Mouse (Mus musculus) liver, postnatal 0 days (tissue): ENCODE measurements around the gene Tent4a. TPM values are rescaled to one million over a fixed set of nuclear protein-coding genes. Genes with fewer than 3 reads are reported as not detected.
A peak's percentile ranks its signal among the peaks of the same experiment; 100 is the strongest.

Experiments used
- ATAC-seq: fragments of 200-750 bp; cut with Nextera tagmentation; 2 replicates; pipeline ENCODE4 v1.8.0; 2017; ENCODE audit warnings: mild to moderate bottlenecking, moderate library complexity
- DNase-seq: peaks from one replicate; pipeline ENCODE4 v3.0.0-alpha.2; 2016
- H3K27ac ChIP-seq: fragments of 300-500 bp; sonication (generic); 2 replicates; pipeline ENCODE4 v1.5.1; 2014; ENCODE audit warnings: antibody characterized with exemption, moderate library complexity, mild to moderate bottlenecking, low read depth
- H3K27me3 ChIP-seq: fragments of 300-500 bp; sonication (generic); 2 replicates; pipeline ENCODE4 v1.6.1; 2014; ENCODE audit warnings: low read length, control low read depth, mixed read lengths; ENCODE audit not compliant: insufficient read depth
- H3K36me3 ChIP-seq: fragments of 300-500 bp; sonication (generic); replicated peaks from 2 replicates; pipeline ENCODE4 v1.6.1; 2014; ENCODE audit warnings: mild to moderate bottlenecking, control low read depth, low read length, moderate library complexity, mixed read lengths; ENCODE audit not compliant: insufficient read depth
- H3K4me1 ChIP-seq: fragments of 300-500 bp; sonication (generic); 2 replicates; pipeline ENCODE4 v1.6.1; 2014; ENCODE audit warnings: antibody characterized with exemption, mild to moderate bottlenecking, control low read depth; ENCODE audit not compliant: insufficient read depth
- H3K4me2 ChIP-seq: fragments of 300-500 bp; sonication (generic); 2 replicates; pipeline ENCODE4 v1.6.1; 2014; ENCODE audit warnings: low read depth, mild to moderate bottlenecking, low read length, moderate library complexity, mixed read lengths
- H3K4me3 ChIP-seq: fragments of 300-500 bp; sonication (generic); 2 replicates; pipeline ENCODE4 v1.5.1; 2014; ENCODE audit warnings: low read depth, low read length
- H3K9ac ChIP-seq: fragments of 300-500 bp; sonication (generic); replicated peaks from 2 replicates; pipeline ENCODE4 v1.6.1; 2014; ENCODE audit warnings: mild to moderate bottlenecking, moderate library complexity
- H3K9me3 ChIP-seq: fragments of 300-500 bp; sonication (generic); 2 replicates; pipeline ENCODE4 v1.6.1; 2016; ENCODE audit warnings: mild to moderate bottlenecking, control low read depth, low read length, mixed read lengths
- CTCF ChIP-seq: sonication (generic); IDR thresholded peaks from 2 replicates; pipeline ENCODE4 v1.5.1; 2016; ENCODE audit warnings: antibody characterized with exemption, low read depth
- EP300 ChIP-seq: IDR thresholded peaks from 2 replicates; pipeline ENCODE4 v1.6.1; 2016; ENCODE audit warnings: antibody characterized with exemption, low read depth, mild to moderate bottlenecking
- WGBS: fragments of 180-500 bp; shearing (Covaris S2); extraction: QIAGEN DNeasy Blood & Tissue Kit; methylation state at CpG from one replicate; pipeline ENCODE4 v1.1.7; 2014; ENCODE audit not compliant: insufficient replicate concordance; 5-methylcytosine and 5-hydroxymethylcytosine counted together
- polyA plus RNA-seq: library from polyadenylated mRNA; unstranded; fragments of >200 nt; fragmentation: Nextera tagmentation; extraction: Ambion mirVana; gene quantifications from 2 replicates; pipeline ENCODE4 v1.2.1, GENCODE M21; 2015

The Tent4a gene
- polyA plus RNA-seq, 1 experiment from 2014 or later = 1.9 TPM

- peak; percentile 81 for ATAC-seq
- 56% methylated on average over 12 of the region's 12 CpGs for WGBS
These were observed 27.9 kb downstream of the Tent4a start for GRCm38 (mm10) chr13:69506341-69507086.

GRCm38 (mm10) chr13:69502863-69503262, 31.6 kb downstream of the Tent4a start:
- peaks cover 85% of the 10 kb centered on the region for H3K36me3 ChIP-seq
- DNase-seq (no peak), ATAC-seq (no peak)
- no peak overlapping the region for H3K9ac ChIP-seq
- 46% methylated on average over 5 of the region's 5 CpGs for WGBS
- peaks cover 10% of the 10 kb centered on the region for H3K4me1 ChIP-seq
- H3K9me3 ChIP-seq = no peaks in the 10 kb centered on the region
- TF ChIP-seq CTCF (no peak), EP300 (no peak)
- H3K27ac ChIP-seq = no peak overlapping the region
- no peaks in the 10 kb centered on the region for H3K27me3 ChIP-seq
- H3K4me3 ChIP-seq = no peak overlapping the region
- H3K4me2 ChIP-seq = 0 out of 2 replicates have a peak overlapping the region, but pooled peaks have one; percentile 22

More at GRCm38 (mm10) chr13:69506341-69507086, 27.9 kb downstream of the Tent4a start:
- peaks cover 10% of the 10 kb centered on the region for H3K4me1 ChIP-seq
- H3K9me3 ChIP-seq = no peaks in the 10 kb centered on the region
- no peak overlapping the region for H3K4me3 ChIP-seq
- no peaks in the 10 kb centered on the region for H3K27me3 ChIP-seq
- TF ChIP-seq EP300 (peak; percentile 82), CTCF (no peak)
- peaks cover 79% of the 10 kb centered on the region for H3K36me3 ChIP-seq
- H3K27ac ChIP-seq = no peak overlapping the region
- DNase-seq = no peak
- H3K9ac ChIP-seq = no peak overlapping the region
- H3K4me2 ChIP-seq = no peak overlapping the region

GRCm38 (mm10) chr13:69502157-69502750, 32.2 kb downstream of the Tent4a start:
- no peak for DNase-seq
- Histone ChIP-seq H3K36me3 (peaks cover 85% of the 10 kb centered on the region), H3K27me3 (no peaks in the 10 kb centered on the region), H3K4me3 (no peak overlapping the region), H3K4me1 (peaks cover 10% of the 10 kb centered on the region), H3K9ac (no peak overlapping the region), H3K4me2 (peak overlapping the region; percentile 22; the same call in 1 of the 2 replicates), H3K9me3 (no peaks in the 10 kb centered on the region), H3K27ac (no peak overlapping the region)
- ATAC-seq = peak; percentile 63
- TF ChIP-seq EP300 = no peak
- no peak for TF ChIP-seq CTCF
- WGBS = 67% methylated on average over 14 of the region's 14 CpGs

GRCm38 (mm10) chr13:69498276-69498675, 36.1 kb downstream of the Tent4a start:
- TF ChIP-seq EP300 (no peak), CTCF (no peak)
- H3K4me2 ChIP-seq = no peak overlapping the region
- no peak for ATAC-seq
- no peak overlapping the region for H3K4me3 ChIP-seq
- H3K9me3 ChIP-seq = no peaks in the 10 kb centered on the region
- WGBS = 87% methylated on average over 5 of the region's 5 CpGs
- H3K9ac ChIP-seq = no peak overlapping the region
- peaks cover 10% of the 10 kb centered on the region for H3K4me1 ChIP-seq
- DNase-seq = no peak
- H3K36me3 ChIP-seq = peaks cover 56% of the 10 kb centered on the region
- no peak overlapping the region for H3K27ac ChIP-seq
- no peaks in the 10 kb centered on the region for H3K27me3 ChIP-seq

- Histone ChIP-seq H3K27ac (no peak overlapping the region), H3K27me3 (0 out of 2 replicates have a peak, but pooled peaks cover 7% of the 10 kb centered on the region), H3K4me2 (no peak overlapping the region), H3K36me3 (peaks cover 9% of the 10 kb centered on the region), H3K4me3 (no peak overlapping the region), H3K4me1 (0 out of 2 replicates have a peak, but pooled peaks cover under 1% of the 10 kb centered on the region), H3K9me3 (no peaks in the 10 kb centered on the region), H3K9ac (no peak overlapping the region)
- TF ChIP-seq CTCF (peak; percentile 82), EP300 (no peak)
- peak; percentile 84 for ATAC-seq
- 28% methylated on average over 7 of the region's 7 CpGs for WGBS
- DNase-seq = peak; percentile 65
These were observed 41.4 kb downstream of the Tent4a start for GRCm38 (mm10) chr13:69492876-69493463.

- no peak for ATAC-seq
- 0 out of 2 replicates have a peak, but pooled peaks cover 3% of the 10 kb centered on the region for H3K4me1 ChIP-seq
- 65% methylated on average over 9 of the region's 9 CpGs for WGBS
These were observed 44.6 kb downstream of the Tent4a start for GRCm38 (mm10) chr13:69489777-69490176.

More at GRCm38 (mm10) chr13:69489777-69490176, 44.6 kb downstream of the Tent4a start:
- Histone ChIP-seq H3K9ac (no peak overlapping the region), H3K4me2 (no peak overlapping the region), H3K4me3 (no peak overlapping the region), H3K27me3 (peaks cover 20% of the 10 kb centered on the region; the same call in 1 of the 2 replicates), H3K27ac (no peak overlapping the region), H3K36me3 (no peaks in the 10 kb centered on the region), H3K9me3 (no peaks in the 10 kb centered on the region)
- DNase-seq = no peak
- TF ChIP-seq EP300 = no peak
